Mouse (Mus musculus) B cell, adult 2 months (primary cell): ENCODE measurements around the gene Dclk2.

Experiments used
- DNase-seq, 2 experiments: peaks; one replicate each; pipeline ENCODE4 v3.0.0; 2022

Dclk2 gene

GRCm38 (mm10) chr3:86842461-86842860, 78.2 kb downstream of the Dclk2 start:
- peak; percentile 25 for DNase-seq

DNA sequence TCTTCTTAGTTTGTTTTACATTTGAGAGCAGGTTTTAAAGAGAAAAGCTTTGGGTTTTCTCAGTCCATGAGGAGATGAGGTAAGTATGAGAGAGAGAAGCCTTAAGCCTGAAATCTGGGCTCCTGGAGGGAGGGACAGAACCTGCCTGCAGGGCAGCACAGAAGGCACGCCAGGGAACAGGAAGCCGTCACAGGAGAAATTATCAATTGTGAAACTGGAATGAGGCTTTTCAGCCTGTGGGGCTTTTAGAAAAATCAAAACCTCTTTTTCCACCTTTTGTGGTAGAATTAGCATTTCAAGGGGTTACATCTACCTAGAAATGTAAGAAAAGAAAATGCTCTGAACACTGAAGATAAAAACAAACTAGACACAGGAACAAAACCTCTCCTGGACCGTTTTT, 81.0 kb downstream of the Dclk2 start:
- no peak for DNase-seq

DNA sequence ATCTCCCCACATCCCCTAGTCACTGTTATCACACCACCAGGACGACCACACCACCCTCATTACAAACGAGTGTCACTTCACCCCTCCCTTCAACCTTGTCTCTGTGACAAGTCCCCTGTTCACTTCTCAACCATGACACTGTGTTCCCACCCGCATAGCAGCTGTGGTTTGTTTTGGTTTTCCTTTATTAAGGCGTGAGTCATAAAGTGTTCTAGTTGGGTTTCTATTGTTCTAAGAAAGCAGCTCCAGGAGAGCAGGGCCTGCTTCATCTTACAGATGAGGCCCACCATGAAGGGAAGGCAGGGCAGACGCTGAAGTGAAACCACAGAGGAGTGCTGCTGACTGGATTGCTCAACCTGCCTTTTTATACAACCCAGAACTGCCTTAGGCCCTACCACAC, 83.3 kb downstream of the Dclk2 start:
- peak in 1 of 2 experiments; percentile 5 for DNase-seq

GRCm38 (mm10) chr3:86835180-86835579, 85.5 kb downstream of the Dclk2 start:
- DNase-seq: peak; percentile 40 to 42

DNA sequence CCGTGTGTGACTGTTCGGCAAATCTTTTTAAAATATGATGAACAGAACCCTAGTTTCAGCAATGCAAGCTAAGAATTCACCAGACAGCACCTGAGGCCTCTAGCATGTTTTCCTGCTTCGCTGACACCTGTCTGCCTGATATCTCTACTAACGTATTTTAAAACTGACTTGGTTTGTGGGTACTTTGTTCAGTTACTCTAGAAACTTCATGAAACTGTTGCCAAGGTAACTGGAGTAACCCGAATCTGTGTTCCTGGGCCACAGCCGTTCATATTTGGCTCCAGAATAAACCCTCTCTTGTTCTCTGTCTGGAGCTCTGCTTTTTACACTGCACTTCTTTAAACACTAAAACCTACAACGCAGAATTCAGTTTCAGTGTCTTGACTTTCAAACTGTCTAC, 86.3 kb downstream of the Dclk2 start:
- no peak for DNase-seq

DNA sequence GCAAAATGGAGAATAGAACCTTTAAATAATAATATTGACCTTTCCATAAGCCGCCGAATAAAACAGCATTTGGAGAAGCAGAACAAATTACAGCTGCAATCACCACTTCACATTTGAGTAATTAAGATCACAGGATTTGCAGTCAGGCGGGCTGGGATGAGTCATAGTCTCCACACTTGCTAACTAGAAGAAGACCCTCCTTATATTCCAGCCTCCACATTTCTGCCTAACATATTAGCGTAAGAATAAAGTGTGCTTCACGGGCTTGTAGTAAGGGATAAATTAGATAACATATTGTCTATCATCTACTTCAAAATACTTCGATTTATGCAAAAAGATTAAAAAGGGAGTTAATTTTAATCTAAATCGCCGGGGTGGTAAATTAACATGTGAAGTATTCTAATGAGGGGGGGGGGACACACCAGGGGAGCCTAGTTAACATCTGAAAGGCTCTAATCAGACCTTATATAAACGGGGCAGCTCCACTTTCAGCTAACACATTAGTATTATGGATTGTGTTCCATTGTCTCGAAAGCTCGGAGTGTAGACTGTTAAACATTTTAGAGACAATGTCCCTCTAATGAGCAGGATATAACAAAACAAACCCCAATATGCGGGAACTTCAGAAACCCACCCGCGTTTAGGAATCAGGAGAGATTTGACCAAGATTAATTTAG, 87.9 kb downstream of the Dclk2 start:
- no peak for DNase-seq

DNA sequence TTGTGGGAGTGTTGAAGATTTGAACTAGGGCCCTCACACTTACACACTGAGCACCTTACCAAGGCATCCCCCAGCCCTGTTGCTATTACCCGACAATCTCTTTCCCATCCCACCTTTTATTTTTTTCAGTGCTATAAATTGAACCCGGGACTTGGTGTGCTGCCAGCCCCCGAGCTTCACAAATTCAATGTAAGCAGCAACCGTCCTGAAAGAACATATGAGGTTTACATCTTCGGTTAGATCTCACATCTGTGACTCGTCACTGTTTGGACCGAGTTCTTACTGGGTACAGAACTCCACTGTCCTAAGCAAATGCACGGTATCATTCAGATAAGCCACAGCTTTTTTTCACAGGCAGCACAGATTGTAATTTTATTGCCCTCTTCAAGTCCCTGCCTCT, 88.5 kb downstream of the Dclk2 start:
- DNase-seq: no peak

DNA sequence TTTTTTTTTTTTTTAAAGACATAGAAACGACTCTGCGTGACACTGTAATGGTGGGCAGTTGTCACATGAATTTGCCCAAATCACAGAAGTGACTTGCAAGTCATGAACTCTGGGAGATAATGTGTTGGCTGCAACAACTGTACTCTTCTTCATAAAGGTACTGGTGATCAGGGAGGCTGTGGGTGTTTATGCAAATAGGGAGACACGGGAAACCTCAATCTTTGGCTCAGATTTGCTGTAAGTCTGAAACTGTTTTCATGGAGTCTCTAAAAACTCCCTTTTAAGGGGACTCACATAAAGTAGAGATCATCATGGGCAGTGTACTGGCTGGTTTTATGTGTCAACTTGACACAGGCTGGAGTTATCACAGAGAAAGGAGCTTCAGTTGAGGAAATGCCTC, 93.1 kb downstream of the Dclk2 start:
- DNase-seq: no peak

- DNase-seq: no peak
Measured at GRCm38 (mm10) chr3:86821383-86821782, 99.3 kb downstream of the Dclk2 start.

DNA sequence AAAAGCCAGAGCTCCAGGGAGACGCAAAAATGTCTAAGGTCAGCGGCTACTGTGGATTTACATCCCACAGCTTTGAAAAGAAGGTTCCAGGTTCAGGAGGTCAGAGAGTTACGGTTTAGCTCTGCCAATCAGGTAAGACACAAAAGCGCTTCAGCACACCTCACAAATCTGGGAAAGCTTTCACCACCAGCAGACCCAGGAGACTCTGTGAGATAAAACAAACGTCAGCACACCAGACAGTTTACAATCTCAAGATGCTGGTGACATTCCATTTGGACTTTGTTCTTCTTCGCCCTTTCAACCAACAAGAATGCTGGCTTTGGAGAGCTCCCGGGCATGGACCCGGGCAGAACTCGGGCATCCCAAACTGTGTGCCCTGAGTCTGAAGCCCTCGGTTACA, 100.3 kb downstream of the Dclk2 start:
- DNase-seq: no peak

GRCm38 (mm10) chr3:86819372-86819771, 101.3 kb downstream of the Dclk2 start:
- no peak for DNase-seq

GRCm38 (mm10) chr3:86818001-86818585, 102.6 kb downstream of the Dclk2 start:
- no peak for DNase-seq

DNA sequence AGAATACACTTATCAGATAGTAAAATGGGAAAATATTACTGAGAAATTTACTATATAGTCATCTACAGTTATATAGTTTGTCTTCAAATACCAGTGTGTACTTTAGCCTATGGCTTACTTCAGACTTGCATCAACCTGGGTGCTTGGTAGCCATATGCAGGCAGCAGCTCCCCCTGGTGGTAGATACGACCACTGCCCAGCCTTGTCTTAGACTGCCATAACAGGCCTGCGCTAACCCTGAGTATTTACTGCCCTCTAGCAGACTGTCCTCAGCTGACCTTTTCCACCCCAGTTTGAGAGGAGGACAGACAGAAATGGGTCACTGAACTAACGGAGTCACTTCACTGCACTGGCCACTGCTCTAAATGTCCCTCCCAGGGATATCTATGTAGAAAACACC, 108.0 kb downstream of the Dclk2 start:
- peak; percentile 81 to 84 for DNase-seq

DNA sequence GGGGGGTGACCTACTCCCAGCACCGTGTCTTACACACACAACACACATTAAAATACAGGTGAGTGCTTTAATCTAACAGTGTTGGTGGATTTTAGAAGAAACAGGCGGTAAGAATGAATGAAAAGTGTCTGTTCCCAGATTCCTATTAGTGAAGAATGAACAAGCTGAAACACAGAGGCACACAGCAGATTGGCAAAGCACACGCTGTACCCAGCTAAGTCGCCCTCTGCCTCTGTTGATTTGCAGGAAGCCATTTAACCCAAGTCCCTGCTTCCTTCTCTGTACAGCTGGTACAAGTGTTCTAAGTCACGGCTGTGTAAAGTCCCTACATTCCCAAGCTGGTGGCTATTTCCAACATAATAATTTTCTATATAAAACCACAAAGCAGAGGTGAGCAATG, 109.7 kb downstream of the Dclk2 start:
- no peak for DNase-seq

DNA sequence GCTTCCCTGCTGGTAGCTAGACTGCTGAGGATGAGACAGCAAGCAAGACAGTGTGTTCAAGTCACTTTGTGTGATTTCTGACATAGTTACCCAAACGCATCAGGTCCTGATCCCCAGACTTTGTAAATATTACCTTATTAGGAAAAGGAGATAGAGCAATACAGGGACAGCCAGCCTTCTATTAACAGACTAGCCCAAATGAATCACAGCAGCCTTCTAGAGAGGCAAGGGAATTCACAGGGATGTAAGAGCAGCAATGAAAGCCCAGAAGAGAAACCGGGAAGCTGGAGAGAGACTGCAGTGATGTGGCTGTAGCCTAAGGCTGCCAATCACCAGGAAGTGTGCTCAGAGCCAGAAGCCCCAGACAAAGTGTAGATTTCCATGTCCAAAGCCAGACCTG, 111.0 kb downstream of the Dclk2 start:
- DNase-seq: no peak

DNA sequence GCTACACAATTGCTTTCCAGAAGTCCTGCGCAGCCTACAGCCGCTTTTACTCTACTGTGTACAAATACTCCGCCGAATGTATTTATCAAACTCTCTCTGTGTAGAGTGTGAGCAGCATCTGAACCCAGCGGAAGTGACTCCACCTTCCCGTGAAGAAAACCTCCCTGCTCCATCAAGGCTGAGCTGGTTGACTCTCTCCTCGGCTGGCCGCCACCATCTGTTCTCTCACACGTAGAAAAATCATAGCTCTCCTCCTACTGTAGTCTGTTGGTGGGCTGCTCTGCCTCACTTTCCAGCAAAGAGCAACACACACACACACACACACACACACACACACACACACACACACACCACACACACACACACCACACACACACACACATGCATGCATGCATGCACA, 111.5 kb downstream of the Dclk2 start:
- no peak for DNase-seq

GRCm38 (mm10) chr3:86807750-86808467, 112.7 kb downstream of the Dclk2 start:
- peak; percentile 42 to 52 for DNase-seq

DNA sequence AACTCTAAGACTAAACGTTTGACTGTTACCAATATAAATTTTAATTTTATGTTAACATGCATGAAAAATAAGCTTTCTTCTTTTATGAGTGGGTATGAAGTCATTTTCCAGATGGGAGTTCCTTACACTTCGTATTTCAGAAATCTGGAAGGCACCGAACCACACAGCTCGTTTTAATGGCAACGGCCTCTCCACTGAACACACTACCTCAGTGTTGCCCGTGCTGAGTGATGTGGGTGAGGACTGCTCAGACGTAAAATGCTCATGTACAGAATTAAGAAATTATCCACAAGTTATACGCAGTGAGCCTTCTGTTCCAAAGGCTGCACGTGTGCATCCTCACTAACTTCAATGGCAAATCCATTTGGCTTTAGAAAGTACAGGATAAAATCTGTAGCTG, 113.8 kb downstream of the Dclk2 start:
- no peak for DNase-seq

- DNase-seq: no peak
Measured at GRCm38 (mm10) chr3:86804265-86804664, 116.4 kb downstream of the Dclk2 start.

GRCm38 (mm10) chr3:86802825-86803224, 117.8 kb downstream of the Dclk2 start:
- DNase-seq: no peak

DNA sequence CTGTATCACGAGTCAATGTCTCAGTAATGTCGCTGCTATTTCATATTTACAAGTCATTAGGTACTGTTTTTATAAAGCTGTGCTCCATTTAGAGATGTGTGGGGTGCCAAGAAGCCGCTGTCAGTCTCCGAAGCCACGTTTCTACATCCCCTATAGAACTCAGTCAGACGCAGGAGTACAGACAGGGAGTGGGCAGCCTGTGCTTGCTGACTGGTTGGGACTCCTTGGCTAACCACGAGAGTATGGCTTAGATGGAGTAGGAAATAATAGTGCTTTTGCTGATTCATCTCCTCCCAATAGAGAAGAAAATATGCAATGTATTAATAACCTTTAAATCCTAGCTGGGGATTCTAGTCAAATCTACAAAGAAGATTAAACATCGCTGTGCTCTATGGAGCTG, 119.8 kb downstream of the Dclk2 start:
- no peak for DNase-seq

DNA sequence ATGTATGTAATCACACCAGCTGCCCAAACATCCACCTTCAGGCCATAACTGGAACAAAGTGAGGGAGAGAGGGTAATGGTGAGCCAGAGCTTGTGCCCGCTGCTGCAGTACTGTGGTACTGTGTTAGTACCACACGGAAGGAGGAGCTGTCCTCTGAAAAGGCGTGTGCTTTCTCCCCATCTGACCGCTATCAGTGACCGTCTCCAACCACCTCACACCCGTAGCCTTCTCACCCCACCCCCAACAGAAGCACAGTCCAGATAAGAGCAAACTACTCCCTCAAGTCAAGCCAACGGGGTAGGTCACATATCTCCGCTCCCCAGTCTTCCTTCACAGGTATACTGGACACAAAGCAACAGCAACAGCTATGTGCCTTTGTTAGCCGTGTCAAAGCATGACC, 121.6 kb downstream of the Dclk2 start:
- no peak for DNase-seq

- no peak for DNase-seq
Measured at GRCm38 (mm10) chr3:86797871-86798460, 122.7 kb downstream of the Dclk2 start.

DNA sequence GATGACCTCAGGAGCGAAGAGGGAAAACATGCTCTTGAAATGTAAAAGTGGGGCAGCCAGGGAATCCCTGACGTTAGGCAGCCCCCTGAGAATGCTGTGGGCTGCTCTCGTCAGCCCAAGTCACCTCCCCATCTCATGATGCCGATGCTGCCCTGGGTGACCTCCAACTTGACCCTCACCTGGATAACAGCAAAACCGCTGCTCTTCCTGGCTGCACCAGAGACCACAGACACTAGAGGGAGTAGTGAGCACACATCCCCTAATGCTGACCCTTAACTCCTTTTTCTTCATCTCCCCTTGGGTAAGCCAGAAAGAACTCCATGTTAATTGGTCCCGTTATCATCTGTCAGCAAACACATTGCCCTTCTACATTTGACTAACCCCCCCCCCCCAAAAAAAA, 123.9 kb downstream of the Dclk2 start:
- DNase-seq: peak; percentile 14 to 17
